Comparison of ENCODE assay signal across 17 mouse cellular contexts in genomic region chr17:49934586-49934985, GRCm38 (mm10).
DNase-seq lines count a peak whose midpoint lies in the region.
"Had no signal": no experiment of that assay in that cellular context is flagged by ENCODE, and none has a peak within 500 bp of the region (broad histone marks: within the 10 kb centered on the region; RNA-seq: fewer than 3 reads in every experiment).

No protein-coding gene starts in this region.

- peak; percentile 33 for DNase-seq in retina, adult 2 months (ENCODE audit: low read depth, low spot score)
- DNase-seq in retina, embryonic 14.5 days (ENCODE audit: low spot score): no peak
- peak; percentile 60 for DNase-seq in retina, postnatal 1 day
- DNase-seq in retina, postnatal 7 days (ENCODE audit: low read depth, low spot score): peak; percentile 52
- DNase-seq in adrenal gland, postnatal 14 days: no peak
- DNase-seq in adrenal gland, postnatal 4 days (ENCODE audit: low spot score in 2 of 2): no peak
- DNase-seq: adrenal gland, adult 2 months; adrenal gland, adult 8-10 months; adrenal gland, postnatal 10 days; adrenal gland, postnatal 25 days; adrenal gland, postnatal 36 days; B cell, adult 2 months; cerebellum, adult 11 months; cerebellum, adult 11-12 months; cerebellum, adult 18-20 months; cerebellum, adult 2 months; cerebellum, adult 8-10 months had no signal

Comparison
In these comparisons a context has a peak if more than half of its experiments do, and no peak if none do; other contexts are left out.
1. DNase-seq: peak in retina, adult 2 months (single experiment), retina, postnatal 1 day (single experiment) and retina, postnatal 7 days (single experiment); none in retina, embryonic 14.5 days (single experiment), adrenal gland, postnatal 14 days (single experiment) and adrenal gland, postnatal 4 days (0 of 2).